Mouse (Mus musculus) lung, postnatal 0 days (tissue): Measurements from ENCODE around the gene Olfr545.

Experiments
- CTCF ChIP-seq: IDR thresholded peaks from 2 replicates; pipeline ENCODE4 v1.5.1; 2016; ENCODE audit warnings: antibody characterized with exemption, mild to moderate bottlenecking
- EP300 ChIP-seq: IDR thresholded peaks from 2 replicates; pipeline ENCODE4 v1.6.1; 2016; ENCODE audit warnings: antibody characterized with exemption, mild to moderate bottlenecking, control low read depth

- TF ChIP-seq CTCF = no peak
- TF ChIP-seq EP300 = no peak
Measured at GRCm38 (mm10) chr7:102508666-102509065, 9.3 kb upstream of the Olfr545 start.
